Mouse (Mus musculus) Patski (cell line): Measurements from ENCODE around the gene Eif2b3. TPM values are rescaled to one million over a fixed set of nuclear protein-coding genes. Genes with fewer than 3 reads are reported as not detected.

Source experiments
- ATAC-seq: fragments of 100-300 bp; one replicate; pipeline ENCODE4 v1.8.0; 2021
- CTCF ChIA-PET: fragments of 350-600 bp; sonication (Branson Sonifier 250); formaldehyde crosslinking; loops from one replicate; lab custom pipeline; 2022; ENCODE audit warnings: inconsistent platforms; lab: Charles Lee
- POLR2A ChIA-PET: fragments of 350-600 bp; sonication (Branson Sonifier 250); formaldehyde crosslinking; loops from one replicate; lab custom pipeline; 2022; ENCODE audit warnings: antibody characterized with exemption, inconsistent platforms; lab: Charles Lee
- DNase-seq: peaks from one replicate; pipeline ENCODE4 v3.0.0-alpha.2; 2011; ENCODE audit warnings: low read depth, low spot score
- H3K27me3 ChIP-seq: fragments of 371-371 bp; one replicate; pipeline ENCODE4 v1.5.1; 2021
- CTCF ChIP-seq: fragments of 100-300 bp; IDR thresholded peaks from one replicate; pipeline ENCODE4 v1.5.1; 2021
- in situ Hi-C: fragments of 300-500 bp; cut with MboI; formaldehyde crosslinking; loops from 3 replicates; pipeline ENCODE4 v1.11.1; 2018; ENCODE audit warnings: low pct_unique_long_range_greater_than_20kb, mixed read lengths
- polyA plus RNA-seq: library from polyadenylated mRNA; unstranded; gene quantifications from one replicate; pipeline ENCODE4 v1.2.3, GENCODE M21; 2021

The Eif2b3 gene
- polyA plus RNA-seq, 1 experiment from 2014 or later: 23.1 TPM

- CTCF ChIA-PET: interaction anchor here (1.1 kb wide), 1 partner anchor 127 kb away, joined by 4 read pairs; no protein-coding TSS in a partner anchor
- in situ Hi-C loops: no loop called here
- H3K27me3 ChIP-seq: no peaks in the 10 kb centered on the region
- ATAC-seq (no peak), DNase-seq (no peak)
- no peak for TF ChIP-seq CTCF
- POLR2A ChIA-PET: no interaction called here
Observed at GRCm38 (mm10) chr4:117013596-117013995, 5.6 kb upstream of the Eif2b3 start.

DNA sequence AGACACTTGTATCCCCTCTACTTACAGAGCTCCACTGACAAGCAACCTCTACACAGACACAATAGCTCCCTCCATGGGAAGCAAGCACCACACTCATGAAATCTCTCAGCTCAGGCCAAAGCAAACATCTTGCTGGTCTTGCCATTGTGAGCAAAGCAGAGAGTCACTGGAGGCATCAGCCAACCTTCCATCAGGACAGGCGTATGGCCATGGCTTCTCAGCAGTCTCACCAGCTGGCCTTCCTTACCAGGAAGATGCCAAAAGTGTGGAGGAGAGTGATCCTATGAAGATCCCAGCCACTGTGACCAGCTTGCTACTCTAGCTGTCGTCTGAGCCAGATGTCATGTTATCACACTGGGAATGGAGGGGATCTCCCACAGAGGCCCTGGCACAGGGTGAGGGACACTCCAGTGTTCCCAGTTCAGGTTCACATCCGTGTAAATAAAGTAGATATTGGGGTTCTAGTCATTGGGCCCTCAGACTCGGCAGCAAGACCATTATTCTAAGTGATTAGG is 4.2 kb upstream of the Eif2b3 start:
- TF ChIP-seq CTCF: no peak
- ChIA-PET POLR2A (no interaction called here), CTCF (no interaction called here)
- no peak for DNase-seq
- in situ Hi-C loops: no loop called here
- H3K27me3 ChIP-seq: no peaks in the 10 kb centered on the region
- no peak for ATAC-seq

DNA sequence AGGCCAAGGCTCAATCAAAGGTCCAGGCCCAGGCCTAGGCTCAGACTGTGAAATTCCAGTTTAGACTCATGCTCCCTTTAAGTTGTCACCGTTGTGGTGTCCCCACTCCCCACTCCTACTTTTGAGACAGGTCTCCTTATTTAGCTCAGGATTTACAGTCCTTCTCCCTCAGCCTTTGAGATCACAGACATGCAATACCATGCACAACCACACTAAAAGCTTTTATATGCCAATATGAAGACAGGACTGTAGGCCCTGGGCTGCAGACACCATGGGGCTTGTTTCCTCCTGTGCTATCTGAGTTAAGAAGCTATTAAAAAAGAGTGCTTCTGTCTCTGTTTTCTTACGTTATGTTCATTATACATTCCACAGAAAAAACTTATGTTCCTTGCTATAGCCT is 1.5 kb upstream of the Eif2b3 start:
- DNase-seq (no peak), ATAC-seq (no peak)
- CTCF ChIA-PET: no interaction called here
- H3K27me3 ChIP-seq: no peaks in the 10 kb centered on the region
- POLR2A ChIA-PET: no interaction called here
- peak; percentile 21 for TF ChIP-seq CTCF
- in situ Hi-C loops: no loop called here

- DNase-seq: no peak
- POLR2A ChIA-PET: no interaction called here
- CTCF ChIA-PET: no interaction called here
- TF ChIP-seq CTCF: no peak
- in situ Hi-C loops: no loop called here
- no peaks in the 10 kb centered on the region for H3K27me3 ChIP-seq
- ATAC-seq: no peak
Observed at GRCm38 (mm10) chr4:117018327-117018726, 875 bp upstream of the Eif2b3 start.

DNA sequence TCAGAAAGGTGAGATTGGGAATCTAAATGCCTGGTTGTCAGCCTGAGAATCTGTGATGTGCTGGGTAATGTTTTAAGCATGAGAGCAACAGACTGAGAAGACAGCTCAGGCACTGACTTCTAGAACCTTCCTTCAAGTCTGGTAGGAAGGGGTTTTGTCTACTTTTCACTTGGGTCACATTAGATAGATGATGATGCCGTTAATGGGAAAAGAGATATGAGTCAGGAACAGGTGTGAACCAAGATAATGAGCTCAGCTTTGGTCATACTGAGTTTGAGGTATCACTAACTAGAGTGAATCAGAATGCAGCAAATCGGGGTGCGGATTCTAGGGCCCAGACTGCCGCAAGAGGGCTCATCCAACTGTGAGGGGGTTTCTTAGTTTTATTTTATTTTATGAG is 4.3 kb downstream of the Eif2b3 start:
- no peak for TF ChIP-seq CTCF
- in situ Hi-C loops: no loop called here
- CTCF ChIA-PET: no interaction called here
- H3K27me3 ChIP-seq: no peaks in the 10 kb centered on the region
- DNase-seq: no peak
- ATAC-seq: no peak
- POLR2A ChIA-PET: no interaction called here

DNA sequence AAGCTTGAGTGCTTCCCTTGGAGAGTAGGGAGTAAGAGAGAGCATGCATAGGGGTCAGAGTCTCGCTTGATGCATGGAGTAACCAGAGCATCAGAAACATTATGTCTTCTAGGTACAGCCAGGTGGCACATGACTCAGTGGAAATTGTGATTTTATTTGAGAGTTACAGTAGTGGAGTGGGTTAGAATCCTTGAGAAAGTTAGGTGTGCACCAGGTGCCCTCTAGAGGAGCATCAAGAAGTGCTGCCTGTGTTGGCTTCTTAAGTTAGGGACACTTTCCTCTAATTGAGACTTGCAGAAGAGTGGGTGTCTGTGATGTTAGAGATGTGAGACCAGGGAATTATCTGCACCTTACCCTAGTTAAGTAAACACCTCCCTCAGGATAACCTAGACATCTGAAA is 11.9 kb downstream of the Eif2b3 start:
- ChIA-PET POLR2A (no interaction called here), CTCF (no interaction called here)
- TF ChIP-seq CTCF: no peak
- ATAC-seq (no peak), DNase-seq (no peak)
- in situ Hi-C loops: no loop called here
- H3K27me3 ChIP-seq: no peaks in the 10 kb centered on the region

GRCm38 (mm10) chr4:117039925-117040687 is 20.9 kb downstream of the Eif2b3 start:
- DNase-seq (no peak), ATAC-seq (no peak)
- H3K27me3 ChIP-seq: no peaks in the 10 kb centered on the region
- CTCF ChIA-PET: interaction anchor here (0.7 to 1.3 kb wide), 4 partner anchors 12 to 99 kb away, joined by 3 to 4 read pairs (median 4); no protein-coding TSS in a partner anchor
- POLR2A ChIA-PET: interaction anchor here (0.6 to 1.2 kb wide), 2 partner anchors 53 to 79 kb away, joined by 3 read pairs; no protein-coding TSS in a partner anchor
- in situ Hi-C loops: no loop called here
- no peak for TF ChIP-seq CTCF

DNA sequence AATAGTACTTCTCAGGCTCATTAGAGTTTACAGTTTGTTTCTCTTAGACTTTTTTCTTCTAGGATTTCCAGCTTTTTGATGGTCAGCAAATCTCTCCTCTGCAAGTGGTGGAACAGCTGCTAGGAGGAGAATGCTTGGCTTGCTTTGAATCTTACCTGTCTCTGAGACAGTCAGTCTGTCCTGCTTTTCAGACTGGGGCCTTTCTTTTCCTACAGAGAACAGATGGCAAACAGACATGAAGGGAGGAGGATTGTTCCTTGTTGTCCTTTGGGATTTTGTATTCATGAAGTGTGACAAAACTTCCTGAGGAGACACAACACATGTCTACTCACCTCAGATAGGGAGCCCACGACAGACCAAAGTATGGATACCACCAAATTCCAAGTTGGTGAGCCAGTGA is 21.6 kb downstream of the Eif2b3 start:
- POLR2A ChIA-PET: interaction anchor here (1.2 kb wide), 1 partner anchor 79 kb away, joined by 3 read pairs; no protein-coding TSS in a partner anchor
- no peak for ATAC-seq
- in situ Hi-C loops: no loop called here
- CTCF ChIA-PET: interaction anchor here (1.3 kb wide), 2 partner anchors 13 to 98 kb away, joined by 3 to 4 read pairs; no protein-coding TSS in a partner anchor
- DNase-seq: no peak
- H3K27me3 ChIP-seq: no peaks in the 10 kb centered on the region
- no peak for TF ChIP-seq CTCF

GRCm38 (mm10) chr4:117041283-117041721 is 22.1 kb downstream of the Eif2b3 start:
- no peak for DNase-seq
- ATAC-seq: no peak
- TF ChIP-seq CTCF: no peak
- CTCF ChIA-PET: interaction anchor here (1.3 kb wide), 2 partner anchors 13 to 98 kb away, joined by 3 to 4 read pairs; no protein-coding TSS in a partner anchor
- no peaks in the 10 kb centered on the region for H3K27me3 ChIP-seq
- in situ Hi-C loops: no loop called here
- POLR2A ChIA-PET: no interaction called here

GRCm38 (mm10) chr4:117048836-117049235 is 29.6 kb downstream of the Eif2b3 start:
- POLR2A ChIA-PET: no interaction called here
- no peak for TF ChIP-seq CTCF
- H3K27me3 ChIP-seq: no peaks in the 10 kb centered on the region
- DNase-seq (no peak), ATAC-seq (no peak)
- CTCF ChIA-PET: no interaction called here
- in situ Hi-C loops: no loop called here

DNA sequence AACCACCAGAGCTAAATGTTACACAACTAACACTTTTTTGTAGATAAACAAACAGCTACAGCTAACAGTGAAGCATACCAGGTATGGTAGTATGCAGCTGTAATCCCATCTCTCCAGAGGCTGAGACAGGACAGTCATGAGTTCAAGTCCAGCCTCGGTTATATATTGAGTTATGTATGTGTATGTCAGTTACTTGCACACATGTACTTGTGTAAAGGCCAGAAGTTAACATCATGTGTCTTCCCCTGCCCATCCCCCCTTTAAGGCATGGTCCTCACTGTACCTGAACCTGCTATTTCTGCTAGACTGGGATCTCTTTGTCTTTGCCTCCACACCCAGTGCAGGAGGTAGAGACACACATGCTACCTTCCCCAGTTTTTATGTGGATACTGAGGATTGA is 30.3 kb downstream of the Eif2b3 start:
- H3K27me3 ChIP-seq: no peaks in the 10 kb centered on the region
- in situ Hi-C loops: no loop called here
- TF ChIP-seq CTCF: no peak
- DNase-seq (no peak), ATAC-seq (no peak)
- POLR2A ChIA-PET: no interaction called here
- CTCF ChIA-PET: no interaction called here
